Mouse (Mus musculus): ENCODE results near the gene Stat5a. TPM values are rescaled to one million over a fixed set of nuclear protein-coding genes. Genes with fewer than 3 reads are reported as not detected.
A peak's percentile ranks its signal among the peaks of the same experiment; 100 is the strongest.

Stat5a gene
- polyA plus RNA-seq, 1 experiment, result 6.9 TPM

GRCm38 (mm10) chr11:100897294-100898231, 38.4 kb downstream of the Stat5a start:
- Histone ChIP-seq H3K4me3 (ENCODE audit: low read depth, low read length) (no peak overlapping the region), H3K4me1 (ENCODE audit: control insufficient read depth, insufficient read depth, insufficient read length, low read length) (no peaks in the 10 kb centered on the region), H3K27ac (ENCODE audit: insufficient read depth, low read depth, low read length) (0 out of 2 replicates have a peak overlapping the region, but pooled peaks have one; percentile 3), H3K36me3 (ENCODE audit: control insufficient read depth, insufficient read depth, low read length) (peaks cover 69% of the 10 kb centered on the region), H3K27me3 (ENCODE audit: control insufficient read depth, insufficient read depth, low read length) (no peaks in the 10 kb centered on the region)
- no peak for TF ChIP-seq CTCF (IDR thresholded peaks at IDR 0.05; ENCODE audit: extremely low read depth, insufficient read length, insufficient replicate concordance, low read depth, low read length)
- TF ChIP-seq POLR2A (IDR thresholded peaks at IDR 0.05; ENCODE audit: low read depth, low read length), result no peak
- WGBS, result 59% methylated on average over 7 of the region's 7 CpGs

- no peak for TF ChIP-seq CTCF (IDR thresholded peaks at IDR 0.05; ENCODE audit: extremely low read depth, insufficient read length, insufficient replicate concordance, low read depth, low read length)
- no peak for TF ChIP-seq POLR2A (IDR thresholded peaks at IDR 0.05; ENCODE audit: low read depth, low read length)
- 89% methylated on average over 16 of the region's 16 CpGs for WGBS
Observed at GRCm38 (mm10) chr11:100898441-100899199, 39.5 kb downstream of the Stat5a start.

GRCm38 (mm10) chr11:100904580-100905351, 45.6 kb downstream of the Stat5a start:
- TF ChIP-seq CTCF (IDR thresholded peaks at IDR 0.05; ENCODE audit: extremely low read depth, insufficient read length, insufficient replicate concordance, low read depth, low read length) (no peak), POLR2A (IDR thresholded peaks at IDR 0.05; ENCODE audit: low read depth, low read length) (no peak)
- H3K4me1 ChIP-seq (ENCODE audit: control insufficient read depth, insufficient read depth, insufficient read length, low read length), result peaks cover 6% of the 10 kb centered on the region
- H3K4me3 ChIP-seq (ENCODE audit: low read depth, low read length), result peak overlapping the region; percentile 58
- H3K27me3 ChIP-seq (ENCODE audit: control insufficient read depth, insufficient read depth, low read length), result no peaks in the 10 kb centered on the region
- peaks cover 69% of the 10 kb centered on the region for H3K36me3 ChIP-seq (ENCODE audit: control insufficient read depth, insufficient read depth, low read length)
- WGBS, result 64% methylated on average over 20 of the region's 20 CpGs
- peak overlapping the region; percentile 68 for H3K27ac ChIP-seq (ENCODE audit: insufficient read depth, low read depth, low read length)

More at GRCm38 (mm10) chr11:100898441-100899199, 39.5 kb downstream of the Stat5a start:
- no peak overlapping the region for H3K4me3 ChIP-seq (ENCODE audit: low read depth, low read length)
- H3K27ac ChIP-seq (ENCODE audit: insufficient read depth, low read depth, low read length), result 0 out of 2 replicates have a peak overlapping the region, but pooled peaks have one; percentile 3
- no peaks in the 10 kb centered on the region for H3K4me1 ChIP-seq (ENCODE audit: control insufficient read depth, insufficient read depth, insufficient read length, low read length)
- H3K27me3 ChIP-seq (ENCODE audit: control insufficient read depth, insufficient read depth, low read length), result no peaks in the 10 kb centered on the region
- peaks cover 68% of the 10 kb centered on the region for H3K36me3 ChIP-seq (ENCODE audit: control insufficient read depth, insufficient read depth, low read length)

- H3K4me3 ChIP-seq (ENCODE audit: low read depth, low read length), result no peak overlapping the region
- H3K27me3 ChIP-seq (ENCODE audit: control insufficient read depth, insufficient read depth, low read length), result no peaks in the 10 kb centered on the region
- 73% methylated on average over 1 of the region's 1 CpGs for WGBS
- H3K27ac ChIP-seq (ENCODE audit: insufficient read depth, low read depth, low read length), result no peak overlapping the region
- TF ChIP-seq CTCF (IDR thresholded peaks at IDR 0.05; ENCODE audit: extremely low read depth, insufficient read length, insufficient replicate concordance, low read depth, low read length), result no peak
- TF ChIP-seq POLR2A (IDR thresholded peaks at IDR 0.05; ENCODE audit: low read depth, low read length), result no peak
- H3K36me3 ChIP-seq (ENCODE audit: control insufficient read depth, insufficient read depth, low read length), result peaks cover 69% of the 10 kb centered on the region
- peaks cover 6% of the 10 kb centered on the region for H3K4me1 ChIP-seq (ENCODE audit: control insufficient read depth, insufficient read depth, insufficient read length, low read length)
Observed at GRCm38 (mm10) chr11:100905929-100906328, 46.8 kb downstream of the Stat5a start.

GRCm38 (mm10) chr11:100906885-100907284, 47.7 kb downstream of the Stat5a start:
- no peak overlapping the region for H3K4me3 ChIP-seq (ENCODE audit: low read depth, low read length)
- TF ChIP-seq CTCF (IDR thresholded peaks at IDR 0.05; ENCODE audit: extremely low read depth, insufficient read length, insufficient replicate concordance, low read depth, low read length), result no peak
- TF ChIP-seq POLR2A (IDR thresholded peaks at IDR 0.05; ENCODE audit: low read depth, low read length), result no peak
- H3K27me3 ChIP-seq (ENCODE audit: control insufficient read depth, insufficient read depth, low read length), result no peaks in the 10 kb centered on the region
- H3K4me1 ChIP-seq (ENCODE audit: control insufficient read depth, insufficient read depth, insufficient read length, low read length), result peaks cover 6% of the 10 kb centered on the region
- peaks cover 66% of the 10 kb centered on the region for H3K36me3 ChIP-seq (ENCODE audit: control insufficient read depth, insufficient read depth, low read length)
- 78% methylated on average over 4 of the region's 4 CpGs for WGBS
- H3K27ac ChIP-seq (ENCODE audit: insufficient read depth, low read depth, low read length), result no peak overlapping the region

DNA sequence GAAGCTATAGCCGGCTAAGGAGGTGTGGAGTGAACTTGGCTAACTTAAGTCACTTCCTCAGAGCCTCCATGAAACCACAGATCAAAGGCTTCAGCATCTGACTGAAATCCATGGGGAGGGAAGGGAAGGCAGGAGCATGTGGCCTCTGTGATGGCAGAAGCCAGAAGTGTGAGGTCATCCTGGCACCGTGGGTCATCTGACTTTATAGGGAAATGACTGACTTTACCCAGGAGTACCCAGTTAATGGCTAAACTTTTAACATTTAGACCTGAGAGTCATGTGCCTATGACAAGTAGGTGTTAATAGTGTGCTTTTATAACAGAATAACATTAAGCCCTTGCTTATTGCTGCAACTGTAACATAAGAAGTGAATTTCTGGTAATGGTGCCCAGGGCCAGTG, 49.0 kb downstream of the Stat5a start:
- no peak overlapping the region for H3K4me3 ChIP-seq (ENCODE audit: low read depth, low read length)
- TF ChIP-seq CTCF (IDR thresholded peaks at IDR 0.05; ENCODE audit: extremely low read depth, insufficient read length, insufficient replicate concordance, low read depth, low read length) (no peak), POLR2A (IDR thresholded peaks at IDR 0.05; ENCODE audit: low read depth, low read length) (no peak)
- H3K36me3 ChIP-seq (ENCODE audit: control insufficient read depth, insufficient read depth, low read length), result peaks cover 59% of the 10 kb centered on the region

More for the DNA sequence above, 49.0 kb downstream of the Stat5a start:
- WGBS, result 62% methylated on average over 2 of the region's 2 CpGs
- Histone ChIP-seq H3K27ac (ENCODE audit: insufficient read depth, low read depth, low read length) (no peak overlapping the region), H3K27me3 (ENCODE audit: control insufficient read depth, insufficient read depth, low read length) (no peaks in the 10 kb centered on the region), H3K4me1 (ENCODE audit: control insufficient read depth, insufficient read depth, insufficient read length, low read length) (peaks cover 6% of the 10 kb centered on the region)
